Mouse (Mus musculus) A20 (cell line): ENCODE data around the gene Adam23.

Experiments used
- DNase-seq: peaks from one replicate; pipeline ENCODE4 v3.0.0-alpha.2; 2011; ENCODE audit warnings: low read depth, low spot score

The Adam23 gene

GRCm38 (mm10) chr1:63445656-63446046 is at the start of gene Adam23:
Gene Adam23 (plus strand): TSS chr1:63445891.
- DNase-seq, result no peak

GRCm38 (mm10) chr1:63401130-63401529 is 44.6 kb upstream of the Adam23 start:
- no peak for DNase-seq

- peak; percentile 32 for DNase-seq
These were observed 42.1 kb upstream of the Adam23 start for GRCm38 (mm10) chr1:63403601-63404000.

GRCm38 (mm10) chr1:63408344-63408743 is 37.3 kb upstream of the Adam23 start:
- DNase-seq, result no peak

GRCm38 (mm10) chr1:63418491-63418890 is 27.2 kb upstream of the Adam23 start:
- DNase-seq, result no peak

GRCm38 (mm10) chr1:63430668-63431067 is 15.0 kb upstream of the Adam23 start:
- DNase-seq, result no peak

GRCm38 (mm10) chr1:63431166-63431565 is 14.5 kb upstream of the Adam23 start:
- no peak for DNase-seq

GRCm38 (mm10) chr1:63431842-63432241 is 13.8 kb upstream of the Adam23 start:
- DNase-seq, result no peak

- DNase-seq, result no peak
These were observed 11.6 kb upstream of the Adam23 start for GRCm38 (mm10) chr1:63434052-63434451.

- DNase-seq, result peak; percentile 35
These were observed 8.2 kb upstream of the Adam23 start for GRCm38 (mm10) chr1:63437529-63437928.

GRCm38 (mm10) chr1:63442186-63442585 is 3.5 kb upstream of the Adam23 start:
- no peak for DNase-seq

- no peak for DNase-seq
These were observed 3.1 kb upstream of the Adam23 start for GRCm38 (mm10) chr1:63442616-63443015.

- no peak for DNase-seq
These were observed 512 bp upstream of the Adam23 start for GRCm38 (mm10) chr1:63445149-63445609.

GRCm38 (mm10) chr1:63446047-63446704 is 485 bp downstream of the Adam23 start:
- no peak for DNase-seq

- DNase-seq, result no peak
These were observed 1.0 kb downstream of the Adam23 start for GRCm38 (mm10) chr1:63446721-63447120.

GRCm38 (mm10) chr1:63450091-63450490 is 4.4 kb downstream of the Adam23 start:
- DNase-seq, result no peak

- no peak for DNase-seq
These were observed 7.7 kb downstream of the Adam23 start for GRCm38 (mm10) chr1:63453332-63453887.

GRCm38 (mm10) chr1:63457801-63458519 is 12.3 kb downstream of the Adam23 start:
- DNase-seq, result no peak

- DNase-seq, result no peak
These were observed 13.5 kb downstream of the Adam23 start for GRCm38 (mm10) chr1:63459151-63459550.

- no peak for DNase-seq
These were observed 14.2 kb downstream of the Adam23 start for GRCm38 (mm10) chr1:63459926-63460325.

GRCm38 (mm10) chr1:63464441-63464840 is 18.8 kb downstream of the Adam23 start:
- DNase-seq, result no peak

GRCm38 (mm10) chr1:63473272-63473671 is 27.6 kb downstream of the Adam23 start:
- DNase-seq, result no peak

- no peak for DNase-seq
These were observed 28.0 kb downstream of the Adam23 start for GRCm38 (mm10) chr1:63473696-63474095.
